Mouse (Mus musculus): ENCODE measurements around the gene Adipor1.
"Not testable (repeated sequence)": the region's sequence is repeated elsewhere in the genome, so short reads cannot be mapped to it uniquely, and the experiment has no call there.

Gene Adipor1

GRCm38 (mm10) chr1:134442394-134442793 lies 27.2 kb downstream of the Adipor1 start:
- Histone ChIP-seq H3K27me3 (ENCODE audit: control insufficient read depth, insufficient read depth, low read length, poor library complexity, severe bottlenecking) (no peaks in the 10 kb centered on the region; the same call in 1 of the 2 replicates), H3K36me3 (ENCODE audit: control insufficient read depth, insufficient read depth, low read length, poor library complexity, severe bottlenecking) (no peaks in the 10 kb centered on the region)
- DNase-seq (ENCODE audit: low read depth, low spot score) = no peak

GRCm38 (mm10) chr1:134443288-134443687 lies 28.1 kb downstream of the Adipor1 start:
- not testable (repeated sequence) for H3K36me3 ChIP-seq (ENCODE audit: control insufficient read depth, insufficient read depth, low read length, poor library complexity, severe bottlenecking); H3K27me3 ChIP-seq (ENCODE audit: control insufficient read depth, insufficient read depth, low read length, poor library complexity, severe bottlenecking); DNase-seq (ENCODE audit: low read depth, low spot score)

- DNase-seq (ENCODE audit: low read depth, low spot score) = no peak
- H3K36me3 ChIP-seq (ENCODE audit: control insufficient read depth, insufficient read depth, low read length, poor library complexity, severe bottlenecking) = no peaks in the 10 kb centered on the region
- no peaks in the 10 kb centered on the region; the same call in 1 of the 2 replicates for H3K27me3 ChIP-seq (ENCODE audit: control insufficient read depth, insufficient read depth, low read length, poor library complexity, severe bottlenecking)
Measured at GRCm38 (mm10) chr1:134445418-134445817, 30.2 kb downstream of the Adipor1 start.

GRCm38 (mm10) chr1:134448537-134448936 lies 33.4 kb downstream of the Adipor1 start:
- H3K36me3 ChIP-seq (ENCODE audit: control insufficient read depth, insufficient read depth, low read length, poor library complexity, severe bottlenecking); H3K27me3 ChIP-seq (ENCODE audit: control insufficient read depth, insufficient read depth, low read length, poor library complexity, severe bottlenecking); DNase-seq (ENCODE audit: low read depth, low spot score): not testable (repeated sequence)

GRCm38 (mm10) chr1:134450201-134450600 lies 35.0 kb downstream of the Adipor1 start:
- DNase-seq (ENCODE audit: low read depth, low spot score) = no peak
- Histone ChIP-seq H3K27me3 (ENCODE audit: control insufficient read depth, insufficient read depth, low read length, poor library complexity, severe bottlenecking) (no peaks in the 10 kb centered on the region; the same call in 1 of the 2 replicates), H3K36me3 (ENCODE audit: control insufficient read depth, insufficient read depth, low read length, poor library complexity, severe bottlenecking) (no peaks in the 10 kb centered on the region)

GRCm38 (mm10) chr1:134450986-134451385 lies 35.8 kb downstream of the Adipor1 start:
- DNase-seq (ENCODE audit: low read depth, low spot score) = peak; percentile 71
- no peaks in the 10 kb centered on the region for H3K36me3 ChIP-seq (ENCODE audit: control insufficient read depth, insufficient read depth, low read length, poor library complexity, severe bottlenecking)
- no peaks in the 10 kb centered on the region; the same call in 1 of the 2 replicates for H3K27me3 ChIP-seq (ENCODE audit: control insufficient read depth, insufficient read depth, low read length, poor library complexity, severe bottlenecking)

- peak; percentile 96 for DNase-seq (ENCODE audit: low read depth, low spot score)
- no peaks in the 10 kb centered on the region for H3K27me3 ChIP-seq (ENCODE audit: control insufficient read depth, insufficient read depth, low read length, poor library complexity, severe bottlenecking)
- H3K36me3 ChIP-seq (ENCODE audit: control insufficient read depth, insufficient read depth, low read length, poor library complexity, severe bottlenecking) = no peaks in the 10 kb centered on the region
Measured at GRCm38 (mm10) chr1:134454904-134455824, 40.0 kb downstream of the Adipor1 start, which contains the start of gene Klhl12. Klhl12 (plus strand) TSS chr1:134455531.

- Histone ChIP-seq H3K36me3 (ENCODE audit: control insufficient read depth, insufficient read depth, low read length, poor library complexity, severe bottlenecking) (peaks cover 1% of the 10 kb centered on the region; the same call in 1 of the 2 replicates), H3K27me3 (ENCODE audit: control insufficient read depth, insufficient read depth, low read length, poor library complexity, severe bottlenecking) (no peaks in the 10 kb centered on the region)
- no peak for DNase-seq (ENCODE audit: low read depth, low spot score)
Measured at GRCm38 (mm10) chr1:134456060-134456459, 40.9 kb downstream of the Adipor1 start.

- Histone ChIP-seq H3K36me3 (ENCODE audit: control insufficient read depth, insufficient read depth, low read length, poor library complexity, severe bottlenecking) (peaks cover 6% of the 10 kb centered on the region; the same call in 1 of the 2 replicates), H3K27me3 (ENCODE audit: control insufficient read depth, insufficient read depth, low read length, poor library complexity, severe bottlenecking) (no peaks in the 10 kb centered on the region)
- DNase-seq (ENCODE audit: low read depth, low spot score) = no peak
Measured at GRCm38 (mm10) chr1:134458139-134458727, 43.1 kb downstream of the Adipor1 start.

GRCm38 (mm10) chr1:134460294-134461284 lies 45.4 kb downstream of the Adipor1 start:
- DNase-seq (ENCODE audit: low read depth, low spot score) = no peak
- no peaks in the 10 kb centered on the region for H3K27me3 ChIP-seq (ENCODE audit: control insufficient read depth, insufficient read depth, low read length, poor library complexity, severe bottlenecking)
- peaks cover 10% of the 10 kb centered on the region; the same call in 1 of the 2 replicates for H3K36me3 ChIP-seq (ENCODE audit: control insufficient read depth, insufficient read depth, low read length, poor library complexity, severe bottlenecking)

Data from splenic B cell, adult 2 months (primary cell).